Mouse (Mus musculus): Measurements from ENCODE around the gene Hyal3. TPM values are rescaled to one million over a fixed set of nuclear protein-coding genes. Genes with fewer than 3 reads are reported as not detected.
A peak's percentile ranks its signal among the peaks of the same experiment; 100 is the strongest.

Gene Hyal3
- 2.0 and 2.2 TPM in 2 replicates for polyA plus RNA-seq (2015; fragmentation: Nextera tagmentation; extraction: Ambion mirVana)

DNA sequence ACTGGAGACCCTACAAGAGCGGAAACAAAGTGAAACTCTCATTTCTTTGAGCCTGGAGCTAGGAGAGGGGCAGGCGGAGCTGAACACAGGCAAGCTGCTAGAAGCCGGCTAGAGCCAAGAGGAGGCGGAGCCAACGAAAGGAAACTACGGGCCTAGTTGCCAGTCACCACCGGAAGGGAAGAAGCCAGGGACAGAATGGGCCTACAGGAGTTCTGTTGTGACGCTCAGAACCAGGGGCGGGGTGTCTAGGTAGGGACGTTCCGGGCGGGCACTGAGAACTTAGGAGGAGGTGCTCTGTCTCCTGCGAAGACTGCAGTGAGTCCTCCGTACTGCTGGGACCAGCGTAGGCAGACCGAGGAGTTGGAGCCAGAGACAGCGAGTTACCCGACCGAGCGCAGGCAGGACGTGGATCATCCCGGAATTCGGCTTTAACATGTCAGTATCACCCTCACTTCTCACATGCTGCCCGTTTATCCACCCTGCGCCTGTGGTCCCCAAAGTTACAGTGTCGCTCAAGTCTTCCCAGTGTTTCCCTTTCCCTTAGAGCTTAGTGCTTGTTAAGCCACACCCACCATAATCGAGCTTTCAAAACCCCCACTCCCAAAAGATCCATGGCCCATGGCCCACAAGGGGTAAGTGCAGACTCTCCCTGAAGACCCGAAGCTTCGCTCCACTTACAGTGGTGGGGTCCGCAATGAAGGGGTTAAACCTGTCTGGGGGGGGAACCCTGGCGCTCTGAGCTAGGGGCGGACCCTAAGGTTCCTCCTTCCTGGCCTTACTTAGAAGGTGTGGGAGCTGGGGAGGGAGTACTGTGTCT is at the start of gene Hyal3:
Gene Hyal3, plus strand, starts transcription at position 318 of the 817 bp plus-strand sequence.
- ATAC-seq (ENCODE audit: low FRiP score): peak; percentile 74
- H3K4me1 ChIP-seq: peaks cover 47% of the 10 kb centered on the region
- H3K27ac ChIP-seq (replicated peaks): peak within 1 kb of the TSS; percentile 85
- peak within 1 kb of the TSS; percentile 94 for H3K4me2 ChIP-seq
- no peaks in the 10 kb centered on the region for H3K36me3 ChIP-seq
- peak within 1 kb of the TSS; percentile 73 for H3K9ac ChIP-seq (replicated peaks)
- H3K9me3 ChIP-seq (replicated peaks): no peaks in the 10 kb centered on the region
- H3K27me3 ChIP-seq (replicated peaks): no peaks in the 10 kb centered on the region
- under 1% methylated on average over 32 of the region's 32 CpGs for WGBS
- peak within 1 kb of the TSS; percentile 58 for H3K4me3 ChIP-seq (replicated peaks)

DNA sequence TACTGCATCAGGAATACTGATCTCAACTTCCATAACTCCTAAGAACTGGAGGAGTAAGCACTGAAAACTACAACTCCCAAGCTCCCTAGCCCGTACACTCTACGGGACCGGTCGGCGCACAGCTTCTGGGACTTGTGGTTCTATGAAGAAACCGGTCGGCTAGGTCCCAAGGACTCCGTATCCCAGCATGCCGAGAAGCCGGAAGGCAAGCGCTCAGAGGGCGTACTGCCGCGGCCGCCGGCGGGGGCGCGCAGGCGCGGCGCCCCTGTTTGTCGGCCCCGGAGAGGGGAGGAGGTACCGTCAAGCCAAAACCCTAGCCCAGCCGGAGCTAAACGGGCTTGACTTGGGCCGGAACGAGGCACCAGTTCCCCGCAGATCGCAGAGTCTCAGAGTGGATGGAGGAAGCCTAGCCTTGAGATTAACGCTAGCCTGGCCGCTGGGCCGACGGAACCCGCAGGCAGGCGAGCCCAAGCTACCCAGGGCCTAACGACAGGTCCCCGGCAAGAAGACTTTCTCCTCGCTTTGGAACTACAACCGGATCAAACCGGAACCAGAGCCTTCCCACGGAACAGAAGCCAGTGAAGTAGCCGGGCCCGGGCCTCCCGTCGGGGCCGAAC is 46.7 kb upstream of the Hyal3 start, which contains the start of gene Tmem115:
Gene Tmem115, plus strand, starts transcription at position 155 of the 617 bp plus-strand sequence.
- Histone ChIP-seq H3K36me3 (peaks cover 14% of the 10 kb centered on the region), H3K4me2 (peak within 1 kb of the TSS; percentile 95), H3K27me3 (replicated peaks) (no peaks in the 10 kb centered on the region), H3K9ac (replicated peaks) (peak within 1 kb of the TSS; percentile 86), H3K4me1 (peaks cover 42% of the 10 kb centered on the region), H3K4me3 (replicated peaks) (peak within 1 kb of the TSS; percentile 89), H3K27ac (replicated peaks) (peak within 1 kb of the TSS; percentile 80), H3K9me3 (replicated peaks) (no peaks in the 10 kb centered on the region)
- peak; percentile 97 for ATAC-seq (ENCODE audit: low FRiP score)
- under 1% methylated on average over 48 of the region's 48 CpGs for WGBS

DNA sequence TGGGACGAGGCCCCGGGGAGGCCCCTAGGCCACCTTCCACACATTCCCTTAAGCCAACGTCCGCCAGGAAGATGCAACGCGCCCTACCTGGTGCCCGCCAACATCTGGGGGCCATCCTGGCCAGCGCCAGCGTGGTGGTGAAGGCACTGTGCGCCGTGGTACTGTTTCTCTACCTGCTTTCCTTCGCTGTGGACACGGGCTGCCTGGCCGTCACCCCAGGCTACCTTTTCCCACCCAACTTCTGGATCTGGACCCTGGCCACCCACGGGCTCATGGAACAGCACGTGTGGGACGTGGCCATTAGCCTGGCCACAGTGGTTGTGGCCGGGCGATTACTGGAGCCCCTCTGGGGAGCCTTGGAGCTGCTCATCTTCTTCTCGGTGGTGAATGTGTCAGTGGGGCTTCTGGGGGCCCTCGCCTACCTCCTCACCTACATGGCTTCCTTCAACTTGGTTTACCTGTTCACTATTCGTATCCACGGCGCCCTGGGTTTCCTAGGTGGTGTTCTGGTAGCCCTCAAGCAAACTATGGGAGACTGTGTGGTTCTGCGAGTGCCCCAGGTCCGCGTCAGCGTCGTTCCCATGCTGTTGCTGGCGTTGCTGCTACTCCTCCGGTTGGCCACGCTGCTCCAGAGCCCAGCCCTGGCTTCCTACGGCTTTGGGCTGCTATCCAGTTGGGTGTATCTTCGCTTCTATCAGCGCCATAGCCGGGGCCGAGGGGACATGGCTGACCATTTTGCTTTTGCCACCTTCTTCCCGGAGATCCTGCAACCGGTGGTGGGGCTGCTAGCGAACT is 46.0 kb upstream of the Hyal3 start:
- Histone ChIP-seq H3K9me3 (replicated peaks) (no peaks in the 10 kb centered on the region), H3K9ac (replicated peaks) (peak overlapping the region; percentile 86), H3K4me3 (replicated peaks) (peak overlapping the region; percentile 89), H3K4me1 (peaks cover 42% of the 10 kb centered on the region), H3K27ac (replicated peaks) (peak overlapping the region; percentile 80), H3K4me2 (peak overlapping the region; percentile 95), H3K36me3 (peaks cover 21% of the 10 kb centered on the region), H3K27me3 (replicated peaks) (no peaks in the 10 kb centered on the region)
- WGBS: under 1% methylated on average over 40 of the region's 40 CpGs
- peak; percentile 20 for ATAC-seq (ENCODE audit: low FRiP score)

DNA sequence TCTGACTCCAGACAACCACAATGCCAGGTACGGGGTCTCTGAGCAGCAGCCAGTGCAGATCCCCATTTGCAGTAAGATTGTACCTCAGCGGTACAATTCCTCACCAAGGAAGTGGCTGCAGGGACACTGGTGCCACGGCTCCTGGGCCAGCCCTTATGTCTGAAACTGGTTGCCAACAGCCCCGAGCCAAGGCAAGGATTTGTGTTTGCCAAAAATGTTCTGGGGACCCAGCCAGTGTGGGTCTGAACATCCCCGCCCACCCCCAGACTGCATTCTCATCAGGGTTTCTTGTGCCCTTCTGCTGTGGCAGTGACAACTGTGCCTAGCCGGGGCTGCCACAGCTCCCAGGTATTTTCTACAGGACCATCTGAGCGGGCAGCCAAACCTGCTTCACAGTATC is 42.4 kb upstream of the Hyal3 start:
- 95% methylated on average over 7 of the region's 7 CpGs for WGBS
- no peaks in the 10 kb centered on the region for H3K9me3 ChIP-seq (replicated peaks)
- H3K4me3 ChIP-seq (replicated peaks): no peak overlapping the region
- no peak for ATAC-seq (ENCODE audit: low FRiP score)
- H3K9ac ChIP-seq (replicated peaks): no peak overlapping the region
- H3K4me2 ChIP-seq: no peak overlapping the region
- H3K36me3 ChIP-seq: peaks cover 28% of the 10 kb centered on the region
- H3K27ac ChIP-seq (replicated peaks): no peak overlapping the region
- peaks cover 68% of the 10 kb centered on the region for H3K4me1 ChIP-seq
- no peaks in the 10 kb centered on the region for H3K27me3 ChIP-seq (replicated peaks)

DNA sequence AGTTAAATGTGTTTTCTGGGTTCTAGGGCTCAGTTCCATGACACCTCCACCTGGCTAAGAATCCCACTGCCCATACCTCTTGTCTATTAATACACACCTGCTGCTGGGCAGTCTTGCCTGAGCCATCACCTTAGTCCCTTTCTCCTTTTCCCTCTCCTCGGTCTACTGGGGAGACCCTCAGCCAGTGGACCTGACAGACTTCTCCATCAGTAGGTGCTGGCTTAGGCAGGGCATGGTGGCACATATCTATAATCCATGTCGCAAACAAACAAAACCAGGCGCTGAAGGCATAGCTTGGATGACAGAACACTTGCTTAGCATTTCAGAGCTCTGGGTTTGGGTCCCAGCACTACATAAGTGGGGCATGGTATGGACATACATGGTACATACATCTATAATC is 41.9 kb upstream of the Hyal3 start:
- Histone ChIP-seq H3K9me3 (replicated peaks) (no peaks in the 10 kb centered on the region), H3K27me3 (replicated peaks) (no peaks in the 10 kb centered on the region), H3K4me2 (no peak overlapping the region), H3K9ac (replicated peaks) (no peak overlapping the region), H3K4me3 (replicated peaks) (no peak overlapping the region), H3K4me1 (peaks cover 67% of the 10 kb centered on the region), H3K27ac (replicated peaks) (no peak overlapping the region), H3K36me3 (peaks cover 32% of the 10 kb centered on the region)
- WGBS: 94% methylated on average over 3 of the region's 3 CpGs
- no peak for ATAC-seq (ENCODE audit: low FRiP score)

DNA sequence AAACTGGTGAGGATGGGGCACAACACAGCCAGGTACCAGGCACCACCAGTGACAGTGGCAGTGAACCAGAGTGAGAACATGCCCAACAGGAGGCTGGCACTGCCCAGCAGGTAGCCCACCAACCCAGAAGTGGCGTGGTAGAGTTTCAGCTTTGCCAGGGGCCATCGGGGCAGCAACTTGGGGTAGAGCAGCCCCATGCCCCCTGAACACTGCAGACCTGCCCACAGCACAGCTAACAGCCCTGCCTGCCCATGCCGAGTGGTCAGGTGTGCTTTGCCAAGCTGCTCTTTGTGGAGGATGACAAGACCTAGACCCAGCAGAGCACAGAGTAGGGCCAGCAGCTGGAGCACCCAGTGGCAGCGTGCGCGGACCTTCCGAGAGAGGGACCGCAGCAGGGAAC is 40.7 kb upstream of the Hyal3 start:
- H3K4me3 ChIP-seq (replicated peaks): no peak overlapping the region
- 95% methylated on average over 8 of the region's 8 CpGs for WGBS
- no peak overlapping the region for H3K27ac ChIP-seq (replicated peaks)
- no peak overlapping the region for H3K9ac ChIP-seq (replicated peaks)
- no peak for ATAC-seq (ENCODE audit: low FRiP score)
- peak overlapping the region; percentile 80; the same call in 1 of the 2 replicates for H3K4me2 ChIP-seq
- no peaks in the 10 kb centered on the region for H3K9me3 ChIP-seq (replicated peaks)
- peaks cover 65% of the 10 kb centered on the region for H3K4me1 ChIP-seq
- no peaks in the 10 kb centered on the region for H3K27me3 ChIP-seq (replicated peaks)
- H3K36me3 ChIP-seq: peaks cover 45% of the 10 kb centered on the region

DNA sequence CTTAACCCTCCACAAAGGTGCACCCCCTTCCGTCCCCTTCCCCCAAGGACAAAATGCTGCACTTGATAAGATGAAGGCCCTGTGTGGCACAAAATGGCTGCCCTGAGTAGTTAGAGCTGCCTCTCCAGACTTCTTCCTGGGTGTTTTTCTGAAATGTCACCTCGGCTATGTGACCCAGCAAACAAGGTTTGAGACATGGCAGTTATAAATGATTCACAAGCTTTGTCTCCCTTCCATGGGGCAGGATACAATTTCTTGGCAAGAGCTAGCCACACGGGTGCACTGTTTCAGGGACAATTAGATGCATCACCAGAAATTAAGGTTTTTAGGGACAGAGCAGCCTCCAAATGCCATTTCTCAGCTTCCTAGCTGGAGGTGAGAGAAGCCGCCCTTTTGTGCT is 40.2 kb upstream of the Hyal3 start:
- no peaks in the 10 kb centered on the region for H3K27me3 ChIP-seq (replicated peaks)
- H3K27ac ChIP-seq (replicated peaks): no peak overlapping the region
- WGBS: 72% methylated on average over 4 of the region's 4 CpGs
- H3K9ac ChIP-seq (replicated peaks): no peak overlapping the region
- peaks cover 60% of the 10 kb centered on the region for H3K4me1 ChIP-seq
- no peak for ATAC-seq (ENCODE audit: low FRiP score)
- no peaks in the 10 kb centered on the region for H3K9me3 ChIP-seq (replicated peaks)
- H3K4me2 ChIP-seq: peak overlapping the region; percentile 80
- peaks cover 45% of the 10 kb centered on the region for H3K36me3 ChIP-seq
- peak overlapping the region; percentile 63 for H3K4me3 ChIP-seq (replicated peaks)

DNA sequence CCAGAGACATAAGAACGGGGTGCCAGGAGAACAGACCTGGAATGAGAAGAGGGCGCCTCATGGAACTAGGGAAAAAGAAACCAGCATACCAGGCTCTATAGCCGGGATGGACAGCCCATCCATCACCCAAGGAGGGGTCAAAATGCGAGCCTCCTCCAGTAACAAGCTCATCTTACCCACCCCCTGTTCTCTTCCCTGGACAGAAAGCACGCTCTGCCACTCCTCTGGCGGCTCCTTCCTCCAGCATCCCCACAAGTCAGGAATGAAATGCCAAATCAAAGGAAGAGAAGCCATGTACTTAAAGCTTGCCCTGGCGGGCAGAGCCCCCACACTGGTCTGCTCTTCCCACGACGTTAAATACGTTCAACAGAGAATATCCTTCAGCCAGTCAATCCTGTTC is 39.6 kb upstream of the Hyal3 start:
- 33% methylated on average over 10 of the region's 10 CpGs for WGBS
- H3K4me1 ChIP-seq: peaks cover 57% of the 10 kb centered on the region
- ATAC-seq (ENCODE audit: low FRiP score): no peak
- H3K27ac ChIP-seq (replicated peaks): peak overlapping the region; percentile 82; the same call in 1 of the 2 replicates
- no peaks in the 10 kb centered on the region for H3K9me3 ChIP-seq (replicated peaks)
- H3K4me2 ChIP-seq: peak overlapping the region; percentile 80
- peaks cover 45% of the 10 kb centered on the region for H3K36me3 ChIP-seq
- peak overlapping the region; percentile 63 for H3K4me3 ChIP-seq (replicated peaks)
- no peaks in the 10 kb centered on the region for H3K27me3 ChIP-seq (replicated peaks)
- H3K9ac ChIP-seq (replicated peaks): peak overlapping the region; percentile 57

DNA sequence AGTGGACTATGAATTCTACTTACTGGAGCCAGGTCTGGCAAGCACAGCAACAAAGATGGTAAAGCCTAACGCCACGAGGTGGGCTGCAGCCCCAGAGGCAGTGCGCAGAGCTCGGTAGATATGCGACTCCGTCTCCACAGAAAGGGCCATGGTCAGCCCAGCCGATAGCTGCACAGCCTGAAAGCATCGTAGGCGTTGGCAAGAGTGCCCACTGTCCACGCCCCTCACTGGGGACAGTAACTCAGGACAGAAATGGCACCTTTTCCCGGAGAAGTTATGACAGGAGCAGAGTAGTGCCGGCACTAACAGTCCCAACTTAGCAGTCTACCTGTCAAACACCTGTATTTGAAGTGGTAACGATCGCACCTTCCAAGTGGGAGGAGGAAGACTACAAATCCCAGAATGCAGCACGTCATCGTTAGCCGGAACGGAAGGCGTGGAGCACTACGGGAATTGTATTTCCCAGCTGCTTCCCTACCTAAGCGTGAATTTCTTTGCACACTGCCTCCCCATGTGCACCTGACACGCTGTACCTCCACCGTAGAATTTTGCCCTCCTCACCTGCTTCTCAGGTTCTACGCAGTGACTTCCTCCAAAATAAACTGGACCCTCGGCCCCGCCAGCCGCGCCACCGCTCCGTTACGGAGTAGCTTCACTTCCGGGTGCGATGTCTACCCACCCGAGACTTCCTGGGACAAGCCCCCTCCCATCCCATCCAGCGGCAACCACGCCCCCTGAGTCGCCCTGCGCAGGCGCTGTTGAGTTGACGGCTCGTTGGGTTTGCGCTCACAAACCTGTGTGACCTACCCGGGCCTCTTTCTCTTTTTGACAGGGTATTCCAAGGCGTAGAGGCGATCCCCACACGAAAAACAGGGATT is 38.9 kb upstream of the Hyal3 start, which contains the start of the genes Cyb561d2 and Nprl2:
Gene Cyb561d2, minus strand, starts transcription at position 720 of the 878 bp plus-strand sequence.
Gene Nprl2, plus strand, starts transcription at position 753 of the 878 bp plus-strand sequence.
- under 1% methylated on average over 46 of the region's 46 CpGs for WGBS
- Histone ChIP-seq H3K36me3 (peaks cover 45% of the 10 kb centered on the region), H3K9me3 (replicated peaks) (no peaks in the 10 kb centered on the region), H3K9ac (replicated peaks) (peak within 1 kb of the TSS; percentile 57), H3K27me3 (replicated peaks) (no peaks in the 10 kb centered on the region), H3K4me1 (peaks cover 57% of the 10 kb centered on the region), H3K4me3 (replicated peaks) (peak within 1 kb of the TSS; percentile 63), H3K4me2 (peak within 1 kb of the TSS; percentile 80), H3K27ac (replicated peaks) (peak within 1 kb of the TSS; percentile 82)
- peak; percentile 89 for ATAC-seq (ENCODE audit: low FRiP score)

DNA sequence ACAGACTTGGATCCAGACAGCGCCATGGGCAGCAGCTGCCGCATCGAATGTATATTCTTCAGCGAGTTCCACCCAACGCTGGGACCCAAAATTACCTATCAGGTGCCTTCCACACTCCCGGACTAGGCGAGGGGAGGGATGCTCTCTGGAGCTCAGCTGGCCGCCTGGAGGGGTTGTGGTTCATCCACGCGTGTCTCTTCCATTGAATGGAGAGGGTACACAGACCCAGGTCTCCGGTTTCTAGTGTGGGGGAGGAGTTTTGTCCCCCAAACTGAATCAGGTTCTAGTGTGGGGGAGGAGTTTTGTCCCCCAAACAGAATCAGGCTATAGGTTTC is 38.3 kb upstream of the Hyal3 start:
- 3% methylated on average over 11 of the region's 11 CpGs for WGBS
- peak; percentile 18; the same call in 1 of the 2 replicates for ATAC-seq (ENCODE audit: low FRiP score)
- peak overlapping the region; percentile 63 for H3K4me3 ChIP-seq (replicated peaks)
- peaks cover 57% of the 10 kb centered on the region for H3K4me1 ChIP-seq
- peak overlapping the region; percentile 82 for H3K27ac ChIP-seq (replicated peaks)
- H3K9me3 ChIP-seq (replicated peaks): no peaks in the 10 kb centered on the region
- H3K9ac ChIP-seq (replicated peaks): peak overlapping the region; percentile 57
- H3K27me3 ChIP-seq (replicated peaks): no peaks in the 10 kb centered on the region
- H3K4me2 ChIP-seq: peak overlapping the region; percentile 80
- H3K36me3 ChIP-seq: peaks cover 45% of the 10 kb centered on the region

Data from neural tube, embryonic 15.5 days (tissue).